Mouse (Mus musculus) thymus, adult 2 months (tissue): ENCODE data around the gene Chst8. TPM values are rescaled to one million over a fixed set of nuclear protein-coding genes. Genes with fewer than 3 reads are reported as not detected.

ENCODE experiments used
- DNase-seq: peaks from one replicate; pipeline ENCODE4 v3.0.0; 2021
- H3K27ac ChIP-seq: fragments of 200-500 bp; 2 replicates; pipeline ENCODE4 v1.5.1; 2012; ENCODE audit warnings: low read length, control low read depth; ENCODE audit not compliant: control insufficient read depth, insufficient read depth
- H3K27me3 ChIP-seq: fragments of 200-500 bp; 2 replicates; pipeline ENCODE4 v1.6.1; 2012; ENCODE audit warnings: mild to moderate bottlenecking, low read length, moderate library complexity, mixed read lengths; ENCODE audit not compliant: control insufficient read depth, insufficient read depth
- H3K36me3 ChIP-seq: fragments of 200-500 bp; 2 replicates; pipeline ENCODE4 v1.6.1; 2012; ENCODE audit warnings: mild to moderate bottlenecking, low read length, moderate library complexity; ENCODE audit not compliant: control insufficient read depth, insufficient read depth
- H3K4me1 ChIP-seq: fragments of 200-500 bp; replicated peaks from 2 replicates; pipeline ENCODE4 v1.6.1; 2012; ENCODE audit warnings: low read length; ENCODE audit not compliant: control insufficient read depth, insufficient read depth
- H3K4me3 ChIP-seq: fragments of 200-500 bp; 2 replicates; pipeline ENCODE4 v1.5.1; 2012; ENCODE audit warnings: mild to moderate bottlenecking, low read length, control low read depth, moderate library complexity; ENCODE audit not compliant: control insufficient read depth, insufficient read depth
- CTCF ChIP-seq: fragments of 200-500 bp; IDR thresholded peaks from 2 replicates; pipeline ENCODE4 v1.5.1; 2012; ENCODE audit warnings: mild to moderate bottlenecking, control low read depth, low read length, moderate library complexity, borderline replicate concordance; ENCODE audit not compliant: control insufficient read depth, poor library complexity, insufficient read depth; ENCODE audit errors: extremely low read depth
- POLR2A ChIP-seq: fragments of 200-500 bp; IDR thresholded peaks from 2 replicates; pipeline ENCODE4 v1.6.1; 2012; ENCODE audit warnings: mild to moderate bottlenecking, low read length, control low read depth, moderate library complexity; ENCODE audit not compliant: control insufficient read depth, poor library complexity, insufficient read depth; ENCODE audit errors: extremely low read depth
- WGBS: fragments of 180-500 bp; shearing (Covaris S2); methylation state at CpG from one replicate; pipeline ENCODE4 v1.1.7; 2018; 5-methylcytosine and 5-hydroxymethylcytosine counted together
- polyA plus RNA-seq: library from polyadenylated mRNA; depleted of rRNA; stranded (reverse); fragments of >200 nt; gene quantifications from 2 replicates; pipeline ENCODE4 v1.2.3, GENCODE M21; 2012

The Chst8 gene
- polyA plus RNA-seq, 1 experiment = 6.3 TPM

DNA sequence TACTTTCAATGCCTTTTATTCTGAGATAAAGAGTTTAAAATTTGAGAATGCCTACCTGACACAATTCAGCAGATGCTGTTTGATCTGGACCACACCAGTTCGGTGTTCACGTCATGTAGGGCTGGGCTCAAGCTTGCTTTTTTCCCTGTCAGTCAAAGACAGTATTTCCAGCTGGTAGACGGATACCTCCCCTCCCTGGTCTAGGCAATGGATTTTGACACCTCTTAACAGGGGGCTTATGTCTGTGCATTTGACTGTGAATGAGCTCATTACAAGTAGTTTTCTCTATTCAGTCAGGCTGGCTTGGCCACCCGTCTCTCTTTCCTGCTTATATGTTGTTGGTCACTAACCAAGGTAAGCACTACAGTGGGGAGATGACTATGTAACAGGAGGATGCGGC is 6.1 kb upstream of the Chst8 start:
- Histone ChIP-seq H3K4me3 (no peak overlapping the region), H3K4me1 (no peaks in the 10 kb centered on the region), H3K27ac (no peak overlapping the region), H3K27me3 (no peaks in the 10 kb centered on the region), H3K36me3 (no peaks in the 10 kb centered on the region)
- DNase-seq = no peak
- WGBS = 92% methylated on average over 5 of the region's 5 CpGs
- TF ChIP-seq CTCF = no peak
- TF ChIP-seq POLR2A = no peak

DNA sequence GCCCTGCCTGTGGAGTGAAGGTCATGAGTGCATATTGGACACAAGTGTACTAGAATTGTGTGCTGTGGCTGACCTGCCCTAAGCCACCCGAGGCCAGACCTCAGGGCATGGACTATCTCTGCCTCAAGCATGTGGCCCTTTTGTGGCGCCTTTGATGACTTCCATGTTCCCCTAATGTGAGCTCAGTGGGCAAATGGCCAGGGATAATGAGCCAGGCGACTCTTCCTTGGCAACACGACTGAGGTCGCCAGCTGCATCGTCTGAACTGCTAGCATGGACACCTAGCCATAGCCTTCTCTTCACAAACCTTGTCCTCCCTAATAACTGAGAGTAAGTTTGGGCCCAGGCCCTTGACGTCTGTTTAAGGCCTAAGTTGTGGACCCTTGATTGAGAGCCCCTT is 4.5 kb upstream of the Chst8 start:
- Histone ChIP-seq H3K27me3 (no peaks in the 10 kb centered on the region; the same call in 1 of the 2 replicates), H3K4me3 (no peak overlapping the region), H3K36me3 (no peaks in the 10 kb centered on the region), H3K27ac (no peak overlapping the region), H3K4me1 (no peaks in the 10 kb centered on the region)
- DNase-seq = no peak
- WGBS = 81% methylated on average over 7 of the region's 7 CpGs
- TF ChIP-seq POLR2A (no peak), CTCF (no peak)

DNA sequence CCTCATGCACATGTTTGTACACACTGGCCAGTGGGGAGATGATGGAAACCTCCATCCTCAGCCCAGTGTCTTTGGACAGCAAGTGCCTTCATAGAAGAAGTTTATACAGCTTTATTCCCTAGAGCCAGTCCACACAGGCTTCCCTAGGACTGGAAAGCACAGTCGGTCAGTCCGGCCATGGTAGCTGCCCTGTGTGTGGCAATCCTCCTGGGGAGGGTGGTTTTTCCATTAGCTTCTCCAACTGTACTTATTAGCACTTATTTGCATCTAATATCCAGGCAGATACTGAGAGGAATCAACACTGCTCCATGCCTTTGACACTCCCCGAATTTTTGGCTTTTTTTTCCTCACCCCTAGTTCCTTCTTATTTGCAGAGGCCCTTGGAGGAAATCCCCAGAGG is 2.3 kb upstream of the Chst8 start:
- 79% methylated on average over 3 of the region's 3 CpGs for WGBS
- TF ChIP-seq CTCF = no peak
- no peak for TF ChIP-seq POLR2A
- Histone ChIP-seq H3K27me3 (no peaks in the 10 kb centered on the region; the same call in 1 of the 2 replicates), H3K36me3 (no peaks in the 10 kb centered on the region), H3K4me3 (no peak overlapping the region), H3K27ac (no peak overlapping the region), H3K4me1 (no peaks in the 10 kb centered on the region)
- no peak for DNase-seq

DNA sequence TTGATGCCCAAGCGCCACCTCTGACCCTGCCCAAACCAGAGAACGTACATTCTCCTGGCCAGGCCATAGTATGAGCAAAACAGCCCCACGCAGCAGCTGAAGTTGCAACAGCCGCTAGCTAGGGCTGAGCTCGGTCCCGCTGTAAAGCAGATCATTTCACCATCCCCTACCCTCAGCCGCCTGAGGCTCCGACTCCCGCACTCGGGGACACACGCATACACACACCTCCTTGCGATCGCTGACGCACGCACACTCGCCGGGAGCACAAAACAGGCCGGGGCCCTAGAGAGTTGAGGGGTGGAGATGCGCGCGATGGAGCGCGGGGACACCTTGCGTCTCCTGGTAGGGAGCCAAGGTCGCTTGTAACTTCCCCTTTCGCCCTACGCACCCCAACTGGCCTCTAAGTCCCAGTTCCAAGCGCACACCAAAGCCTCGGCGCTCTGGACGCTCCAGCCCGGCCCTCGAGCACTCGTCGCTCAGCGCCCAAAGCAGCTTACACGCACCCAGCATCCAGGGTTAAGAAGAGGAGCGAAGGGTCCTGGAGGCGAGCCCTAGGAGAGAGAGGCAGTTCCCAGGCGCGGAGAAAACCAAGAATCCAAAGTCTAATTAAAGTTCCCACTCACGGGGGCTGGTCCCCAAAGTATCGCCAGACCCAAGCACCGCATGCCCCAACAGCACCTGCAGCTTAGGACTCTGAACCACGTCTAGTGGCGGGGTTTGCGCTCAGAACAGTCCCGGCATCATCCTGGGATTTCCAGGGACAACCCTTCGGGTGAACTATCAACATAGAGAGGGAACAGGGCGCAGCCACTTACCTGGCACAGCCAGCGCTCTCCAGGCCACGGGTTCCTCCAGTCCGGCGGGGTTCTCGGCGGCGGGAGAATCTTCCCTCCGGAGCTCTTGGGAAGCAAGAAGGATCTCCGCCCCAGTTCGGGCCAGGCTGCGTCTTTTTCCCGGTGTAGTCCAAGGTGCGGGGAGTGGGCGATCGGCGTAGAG is 682 bp downstream of the Chst8 start:
- TF ChIP-seq POLR2A = no peak
- TF ChIP-seq CTCF = no peak
- Histone ChIP-seq H3K4me3 (no peak overlapping the region), H3K27me3 (no peaks in the 10 kb centered on the region; the same call in 1 of the 2 replicates), H3K36me3 (no peaks in the 10 kb centered on the region), H3K27ac (no peak overlapping the region), H3K4me1 (no peaks in the 10 kb centered on the region)
- DNase-seq = no peak
- 4% methylated on average over 66 of the region's 66 CpGs for WGBS

DNA sequence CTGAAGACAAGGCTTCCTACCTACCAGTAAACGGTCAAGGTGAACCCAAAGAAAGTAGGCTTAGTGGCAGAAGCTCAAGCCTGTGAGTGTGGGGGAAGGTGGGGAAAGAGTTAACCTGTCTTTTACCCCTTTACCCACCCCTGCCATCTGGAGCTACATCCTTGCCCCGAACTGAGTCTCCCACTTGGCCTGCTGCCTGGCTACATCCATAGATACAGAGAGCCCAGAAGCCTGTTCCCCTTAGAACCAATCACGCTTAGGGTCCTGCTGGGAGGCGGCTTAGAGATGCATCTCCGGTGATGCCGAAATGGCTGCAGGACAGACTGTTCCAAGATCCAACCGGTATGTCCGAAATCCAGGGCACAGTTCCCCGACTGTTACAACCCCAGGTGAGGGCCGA is 1.5 kb downstream of the Chst8 start:
- H3K27ac ChIP-seq = no peak overlapping the region
- no peak overlapping the region for H3K4me3 ChIP-seq
- TF ChIP-seq POLR2A = no peak
- no peak for TF ChIP-seq CTCF
- no peaks in the 10 kb centered on the region for H3K4me1 ChIP-seq
- no peaks in the 10 kb centered on the region; the same call in 1 of the 2 replicates for H3K27me3 ChIP-seq
- WGBS = 10% methylated on average over 10 of the region's 10 CpGs
- DNase-seq = no peak
- H3K36me3 ChIP-seq = no peaks in the 10 kb centered on the region

DNA sequence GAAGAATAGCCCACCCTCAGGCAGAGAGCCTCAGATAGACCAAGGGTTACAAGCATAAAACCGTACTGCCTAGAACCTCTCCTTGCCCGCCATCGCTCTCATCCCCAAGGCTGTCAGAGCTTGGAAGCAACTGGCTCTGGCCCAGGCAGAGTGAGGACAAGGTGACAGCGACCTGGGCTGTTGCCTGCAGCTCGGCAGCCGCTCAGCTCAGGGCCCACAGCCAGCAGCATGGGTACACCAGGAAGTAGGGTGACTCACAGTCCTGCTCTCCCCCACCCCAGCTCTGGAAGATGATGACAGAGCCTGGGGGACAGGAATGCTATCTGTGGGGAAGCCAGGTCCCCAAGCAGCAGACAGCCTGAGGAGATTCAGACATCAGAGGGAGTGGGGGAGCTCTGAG is 6.2 kb downstream of the Chst8 start:
- H3K4me1 ChIP-seq = no peaks in the 10 kb centered on the region
- no peaks in the 10 kb centered on the region for H3K36me3 ChIP-seq
- WGBS = 65% methylated on average over 6 of the region's 6 CpGs
- H3K27me3 ChIP-seq = no peaks in the 10 kb centered on the region
- no peak for TF ChIP-seq POLR2A
- TF ChIP-seq CTCF = no peak
- DNase-seq = no peak
- no peak overlapping the region for H3K27ac ChIP-seq
- H3K4me3 ChIP-seq = no peak overlapping the region

DNA sequence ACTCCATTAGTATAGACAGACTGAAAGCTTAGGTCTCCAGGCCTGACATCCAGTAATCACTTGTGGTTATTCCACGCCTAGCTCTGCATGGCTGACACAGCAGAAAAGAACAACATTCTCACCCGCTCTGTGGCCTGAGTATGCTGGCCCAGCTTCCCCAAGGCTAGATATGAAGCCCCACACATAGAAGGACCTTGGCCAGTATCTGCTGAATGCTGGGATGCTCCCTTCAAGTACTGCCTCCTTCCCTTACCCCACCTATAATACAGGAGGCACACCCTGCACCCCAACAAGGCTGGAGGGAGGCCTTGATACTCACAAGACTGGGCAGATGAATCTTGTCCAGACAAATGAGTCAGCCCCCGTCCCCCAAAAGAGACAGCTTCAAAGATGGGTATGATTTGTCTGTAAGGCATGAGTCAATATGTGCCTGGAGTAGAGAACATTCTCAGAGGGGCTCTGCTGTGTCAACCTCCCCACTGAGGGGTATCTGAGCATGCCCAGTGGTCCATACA is 6.8 kb downstream of the Chst8 start:
- Histone ChIP-seq H3K27me3 (no peaks in the 10 kb centered on the region), H3K4me1 (no peaks in the 10 kb centered on the region), H3K36me3 (no peaks in the 10 kb centered on the region), H3K4me3 (no peak overlapping the region), H3K27ac (no peak overlapping the region)
- 76% methylated on average over 3 of the region's 3 CpGs for WGBS
- DNase-seq = no peak
- no peak for TF ChIP-seq POLR2A
- no peak for TF ChIP-seq CTCF
